Mouse (Mus musculus) adrenal gland, adult 8-10 months (tissue): ENCODE data around the gene Gfy. TPM values are rescaled to one million over a fixed set of nuclear protein-coding genes. Genes with fewer than 3 reads are reported as not detected.

Experiments used
- DNase-seq: peaks from one replicate; pipeline ENCODE4 v3.0.0; 2022
- total RNA-seq, 4 experiments: library from RNA; stranded (reverse); gene quantifications; 2 replicates each; pipeline ENCODE4 v1.2.4; 2022

Gfy gene
- total RNA-seq, result not detected

DNA sequence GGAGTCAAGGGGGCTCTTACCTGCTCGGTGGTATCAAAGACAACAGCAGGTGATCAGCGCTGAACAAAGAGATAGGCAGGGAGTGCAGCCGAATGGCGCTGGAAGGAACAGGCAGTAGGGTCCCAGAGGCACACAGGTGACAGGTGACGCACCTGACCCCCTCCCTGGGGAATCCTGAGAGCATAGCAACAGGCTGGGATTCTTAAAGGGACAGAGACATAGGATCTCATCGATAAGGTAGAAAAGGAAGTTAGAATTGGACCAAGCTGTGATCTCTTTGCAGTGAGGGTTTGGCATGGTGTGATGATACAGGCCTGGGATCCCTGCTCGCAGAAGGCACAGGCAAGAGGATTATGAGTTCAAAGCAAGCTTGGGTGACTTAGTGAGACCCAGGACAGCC lies at the start of gene Gfy:
TSS of gene Gfy (minus strand) at position 101 of the 400 bp plus-strand sequence.
- no peak for DNase-seq

DNA sequence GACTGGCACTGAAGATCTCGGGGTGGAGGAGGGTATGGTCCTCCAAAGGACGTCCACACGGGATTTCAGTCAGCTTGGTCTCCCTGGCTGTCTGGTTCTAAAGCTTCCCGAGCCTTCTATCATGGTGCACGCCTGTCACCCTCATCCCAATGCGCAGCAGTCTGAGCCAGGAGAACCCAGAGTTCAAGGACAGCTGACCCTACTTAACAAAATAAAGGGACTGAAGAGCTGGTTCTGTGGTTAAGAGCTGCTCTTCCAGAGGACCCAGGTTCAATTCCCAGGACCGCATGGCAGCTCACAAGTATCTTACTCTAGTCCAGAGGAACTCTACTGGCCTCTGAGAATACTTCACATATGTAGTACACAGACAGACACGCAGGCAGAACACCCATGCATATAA lies 49.7 kb upstream of the Gfy start:
- DNase-seq, result no peak

DNA sequence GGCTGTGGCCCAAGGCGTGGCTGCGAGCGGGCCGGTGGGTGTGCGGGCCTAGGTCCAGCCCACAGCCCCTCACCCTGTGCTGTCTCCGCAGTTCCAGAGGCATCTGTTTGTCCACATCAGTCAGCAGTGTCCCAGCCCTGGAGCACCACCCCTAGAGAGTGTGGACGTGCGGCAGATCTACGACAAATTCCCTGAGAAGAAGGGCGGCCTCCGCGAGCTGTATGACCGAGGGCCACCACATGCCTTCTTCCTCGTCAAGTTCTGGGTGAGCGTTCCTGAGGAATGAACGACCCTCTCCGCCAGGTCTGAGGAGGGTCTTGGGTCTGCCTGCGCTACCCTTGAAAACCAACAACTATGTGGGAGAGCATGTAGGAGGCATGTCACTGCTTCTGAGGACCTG lies 49.2 kb upstream of the Gfy start:
- no peak for DNase-seq

DNA sequence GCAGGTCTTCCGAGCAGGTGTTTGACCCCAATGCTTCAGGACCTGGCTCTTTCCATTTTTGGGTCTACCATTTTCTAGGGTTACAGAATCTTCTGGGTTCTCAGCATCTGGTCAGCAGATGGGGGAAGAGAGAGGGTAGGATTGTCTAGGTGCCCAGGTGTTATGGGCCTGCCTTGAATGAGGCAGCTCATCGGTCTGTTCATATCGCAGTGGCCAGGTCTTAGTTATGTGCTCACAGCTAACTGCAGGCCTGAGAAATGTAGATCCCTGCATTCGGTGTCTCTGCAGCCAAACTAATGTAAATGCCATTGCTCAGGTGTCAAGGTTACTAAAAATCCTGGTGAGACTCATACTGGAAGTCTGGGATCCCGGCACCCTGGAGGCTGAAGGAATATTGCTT lies 47.1 kb upstream of the Gfy start:
- DNase-seq, result no peak

DNA sequence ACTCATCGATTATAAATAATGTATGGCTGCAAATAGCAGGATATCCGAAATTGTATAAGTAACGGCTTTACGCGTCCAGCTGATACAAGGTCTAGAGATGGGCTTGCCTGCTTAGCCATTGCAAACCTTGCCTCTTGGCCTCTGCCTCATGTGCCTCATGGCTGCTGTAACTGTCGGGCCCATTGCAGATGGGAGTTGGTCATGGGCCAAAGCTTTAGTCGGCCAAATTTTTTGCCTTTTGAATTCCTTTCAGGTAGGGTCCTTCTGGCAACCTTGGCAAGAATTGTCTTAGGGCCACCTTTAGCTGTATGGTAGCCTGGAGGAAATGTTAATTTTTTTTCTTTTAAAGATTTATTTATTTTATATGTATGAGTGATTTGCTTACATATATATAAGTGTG lies 45.5 kb upstream of the Gfy start:
- DNase-seq, result no peak

DNA sequence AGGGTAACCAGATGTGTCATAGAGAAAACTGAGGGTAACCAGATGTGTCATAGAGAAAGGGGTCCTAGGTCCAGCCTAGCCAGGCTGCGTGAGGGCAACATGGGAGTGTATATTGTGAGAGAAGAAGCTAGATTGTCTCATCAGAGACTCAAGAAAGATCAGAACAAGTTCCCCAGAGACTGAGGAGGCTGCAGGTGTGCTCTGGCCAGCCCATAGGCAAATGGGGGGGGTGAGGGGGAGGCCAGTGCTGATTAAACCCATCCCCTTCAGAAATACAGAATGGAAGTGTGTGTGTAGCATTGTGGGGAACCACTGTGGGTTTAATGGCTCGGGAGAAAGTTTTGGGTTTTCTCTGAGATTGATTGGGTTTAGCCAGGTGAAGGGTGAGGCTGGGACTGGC lies 42.3 kb upstream of the Gfy start:
- no peak for DNase-seq

DNA sequence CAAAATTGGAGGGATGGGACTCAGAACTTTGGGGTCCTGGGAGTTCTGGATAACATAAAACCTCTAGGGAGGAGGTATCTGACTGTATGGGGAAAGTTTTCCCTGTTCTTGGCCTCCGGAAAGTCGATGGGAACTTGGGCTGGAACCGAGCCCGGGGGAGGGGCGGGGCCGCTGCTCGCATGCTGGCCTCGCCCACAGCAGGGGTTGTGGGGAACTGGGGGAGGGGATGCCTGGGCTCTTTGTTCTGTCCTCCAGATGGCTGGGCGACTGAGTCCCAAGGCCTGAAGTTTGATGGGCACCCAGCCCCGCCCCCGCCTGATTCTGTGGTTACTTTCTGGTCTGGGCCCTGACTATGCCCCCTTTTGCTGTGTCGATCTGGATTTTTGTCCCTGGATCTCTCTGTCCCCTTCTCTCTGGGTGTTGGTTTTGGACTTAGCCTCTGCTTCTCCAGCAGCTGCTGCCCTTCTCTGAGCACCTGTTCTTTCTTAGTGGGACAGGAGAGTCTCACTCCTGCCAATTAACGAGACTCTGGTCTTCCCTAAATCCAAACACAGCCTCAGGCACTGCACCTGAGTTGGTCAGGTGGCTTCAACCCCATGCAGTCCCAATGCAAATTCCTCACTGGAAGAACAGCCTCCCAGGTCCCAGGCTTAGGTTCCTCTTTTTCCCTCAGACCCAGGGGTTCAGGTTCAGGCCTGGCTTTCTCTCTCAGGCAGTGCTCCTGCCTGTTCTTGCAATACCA lies 37.2 kb upstream of the Gfy start:
- no peak for DNase-seq

DNA sequence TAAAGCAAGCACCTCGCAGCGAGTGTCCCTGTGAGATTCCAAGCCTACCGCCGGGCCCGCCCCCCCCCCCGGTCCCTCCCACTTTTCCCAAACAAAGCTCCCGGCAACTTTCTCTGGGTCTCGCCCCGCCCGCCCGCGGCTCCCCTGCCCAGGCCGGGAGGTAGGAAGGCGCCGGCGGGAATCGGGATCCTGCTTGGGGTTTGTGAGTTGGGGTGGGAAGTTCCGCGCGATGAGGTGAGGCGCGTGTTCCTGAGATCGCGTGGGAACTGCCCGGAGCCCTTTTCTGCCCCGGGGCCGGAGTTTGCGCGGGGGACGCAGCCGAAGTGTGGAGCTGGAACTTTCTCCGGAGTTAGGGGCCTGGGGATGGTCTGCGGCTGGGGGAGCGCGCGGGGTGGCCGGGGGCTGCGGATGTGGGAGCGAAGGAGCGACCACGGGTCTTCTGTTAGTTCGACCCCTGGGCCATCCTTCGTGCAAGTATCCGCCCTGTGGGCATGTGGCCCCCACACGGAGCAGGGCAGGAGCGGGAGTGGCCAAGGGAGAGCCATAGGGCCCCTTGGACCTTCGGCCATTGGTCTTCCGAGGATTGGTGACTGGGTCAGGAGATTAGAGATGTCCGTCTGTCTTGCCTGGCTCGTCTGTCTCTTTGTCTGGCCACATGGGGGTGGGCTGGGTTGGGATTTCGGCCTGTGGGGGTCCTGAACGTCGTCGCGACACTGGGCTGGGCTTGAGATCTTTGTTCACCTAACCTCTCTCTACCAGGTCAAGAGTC lies 36.5 kb upstream of the Gfy start, which contains the start of gene Tead2:
TSS of gene Tead2 (plus strand) at position 81 of the 769 bp plus-strand sequence.
- no peak for DNase-seq

DNA sequence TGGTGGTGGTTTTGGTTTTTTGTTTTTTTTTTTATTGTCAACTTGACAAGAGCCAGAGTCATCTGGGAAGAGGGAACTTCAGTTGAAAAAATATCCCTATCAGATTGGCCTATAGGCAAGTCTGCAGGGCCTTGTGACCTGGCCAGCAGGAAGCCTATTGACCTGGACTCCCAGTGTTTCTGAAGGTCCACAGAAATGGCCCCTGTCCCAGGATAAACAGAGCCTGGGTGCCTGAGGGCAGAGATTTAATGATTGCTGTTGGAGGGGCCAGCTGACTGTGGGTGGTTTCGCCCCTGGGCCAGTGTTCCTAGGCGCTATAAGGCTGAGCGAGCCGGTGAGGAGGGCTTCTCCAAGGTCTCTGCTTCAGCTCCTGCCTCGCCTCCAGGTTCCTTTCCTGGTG lies 34.3 kb upstream of the Gfy start:
- DNase-seq, result no peak

DNA sequence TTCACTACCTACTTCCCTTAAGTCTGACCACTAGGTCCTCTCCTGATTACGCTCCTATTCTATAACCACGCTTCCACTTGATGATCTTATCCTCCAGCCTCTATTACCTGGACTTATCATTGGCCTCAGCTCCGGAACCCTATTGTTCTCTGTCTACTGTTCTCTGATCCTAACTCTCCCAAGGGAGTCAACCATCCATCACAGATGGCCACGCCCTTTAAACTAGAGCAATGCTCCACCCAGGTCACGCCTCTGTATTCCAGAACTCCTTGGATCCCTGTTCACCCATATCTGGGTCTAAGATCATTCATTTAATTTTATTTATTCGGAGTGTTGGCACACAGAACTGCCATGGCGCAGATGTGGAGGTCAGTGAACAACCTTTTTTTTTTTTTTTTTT lies 33.0 kb upstream of the Gfy start:
- DNase-seq, result no peak

DNA sequence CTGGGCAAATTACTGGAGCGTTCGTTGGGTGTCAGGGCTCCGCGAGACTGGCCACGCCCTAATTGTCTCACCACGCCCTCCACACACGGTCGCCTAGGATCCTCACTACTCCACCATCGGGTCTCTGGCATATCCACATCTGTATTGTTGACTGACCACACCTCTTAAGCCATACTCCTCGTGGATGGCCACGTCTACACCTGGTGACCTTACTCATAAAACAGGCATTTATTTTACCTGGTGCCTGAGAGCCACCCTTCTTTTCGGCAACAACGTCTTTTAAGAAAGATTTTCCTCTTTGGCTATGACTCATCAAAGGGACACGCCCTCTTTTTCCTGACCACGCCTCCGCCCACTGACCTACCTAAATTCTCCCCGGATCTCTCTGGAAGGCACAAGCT lies 32.5 kb upstream of the Gfy start, which contains the start of gene Dkkl1:
TSS of gene Dkkl1 (minus strand) at position 297 of the 401 bp plus-strand sequence.
- no peak for DNase-seq

DNA sequence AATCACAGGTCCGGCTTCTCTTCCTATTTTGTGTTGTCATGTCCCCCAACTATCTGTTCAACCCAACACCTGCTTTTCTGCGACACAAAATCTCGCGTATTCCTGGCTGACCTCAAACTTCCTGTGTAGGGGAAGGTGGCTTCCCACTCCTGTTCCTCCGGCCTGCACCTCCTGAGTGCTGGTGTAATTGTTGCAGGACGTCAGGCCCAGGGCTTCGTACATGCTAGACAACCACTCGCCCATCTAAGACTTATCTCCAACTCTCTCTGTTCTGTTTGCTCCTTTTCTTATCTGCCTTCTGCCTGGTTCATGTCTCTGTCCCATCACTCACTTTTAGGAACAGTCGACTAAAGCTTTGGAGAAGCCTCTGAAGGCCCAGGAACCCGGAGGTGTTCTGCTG lies 31.7 kb upstream of the Gfy start:
- no peak for DNase-seq

DNA sequence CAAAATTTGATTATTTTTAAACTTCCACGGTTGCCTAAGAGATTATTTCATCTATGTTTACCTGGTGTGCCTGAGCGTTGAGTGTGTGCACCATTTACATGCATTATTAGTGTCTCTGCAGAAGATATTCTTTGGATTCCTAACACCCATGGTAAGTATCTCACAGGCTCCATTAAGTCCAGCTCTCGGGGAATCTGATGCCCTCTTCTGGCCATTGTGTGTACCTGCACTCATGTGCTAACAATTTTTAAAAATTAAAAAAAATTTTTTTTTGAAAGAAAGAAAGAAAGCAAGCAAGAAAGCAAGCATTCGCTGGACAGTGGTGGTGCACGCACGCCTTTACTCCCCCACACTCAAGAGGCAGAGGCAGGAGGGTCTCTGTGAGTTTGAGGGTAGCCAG lies 28.9 kb upstream of the Gfy start:
- DNase-seq, result no peak

DNA sequence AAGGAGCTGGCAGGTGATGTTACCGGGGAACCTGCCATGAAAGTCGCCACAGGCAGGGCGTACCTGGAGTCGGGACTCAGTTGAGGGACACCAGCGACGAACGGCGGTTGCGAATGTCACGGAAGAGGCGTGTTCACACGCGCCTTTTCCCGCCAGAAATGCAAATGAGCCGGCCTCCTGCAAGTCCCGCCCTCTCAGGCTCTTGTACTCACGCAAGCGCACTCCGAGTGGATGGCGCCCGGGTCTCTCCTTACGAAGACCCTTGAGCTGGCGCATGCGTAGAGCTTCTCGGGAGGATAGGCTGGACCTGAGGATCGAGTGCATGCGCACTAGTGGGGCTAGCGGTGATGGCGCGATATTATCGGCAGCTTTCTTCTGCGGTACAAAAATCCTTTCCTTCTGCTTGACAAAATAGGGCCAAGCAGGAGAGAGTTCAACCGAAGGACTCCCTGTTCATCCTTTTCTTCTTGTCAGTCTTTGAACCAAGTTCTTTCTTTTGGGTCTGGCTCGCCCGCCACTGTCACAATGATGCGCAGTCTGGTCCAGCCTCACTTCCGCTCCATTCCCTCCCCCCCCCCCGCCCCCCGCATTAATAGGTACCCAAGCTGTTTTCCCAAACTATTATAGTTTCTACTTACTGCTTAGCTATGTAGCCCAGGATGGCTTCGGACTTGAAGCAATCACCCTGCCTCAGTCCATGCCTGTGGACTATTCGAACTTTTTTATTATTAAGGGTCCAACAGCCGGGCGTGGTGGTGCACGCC lies 25.2 kb upstream of the Gfy start, which contains the start of gene Ccdc155:
TSS of gene Ccdc155 (minus strand) at position 513 of the 764 bp plus-strand sequence.
- DNase-seq, result peak; percentile 86

DNA sequence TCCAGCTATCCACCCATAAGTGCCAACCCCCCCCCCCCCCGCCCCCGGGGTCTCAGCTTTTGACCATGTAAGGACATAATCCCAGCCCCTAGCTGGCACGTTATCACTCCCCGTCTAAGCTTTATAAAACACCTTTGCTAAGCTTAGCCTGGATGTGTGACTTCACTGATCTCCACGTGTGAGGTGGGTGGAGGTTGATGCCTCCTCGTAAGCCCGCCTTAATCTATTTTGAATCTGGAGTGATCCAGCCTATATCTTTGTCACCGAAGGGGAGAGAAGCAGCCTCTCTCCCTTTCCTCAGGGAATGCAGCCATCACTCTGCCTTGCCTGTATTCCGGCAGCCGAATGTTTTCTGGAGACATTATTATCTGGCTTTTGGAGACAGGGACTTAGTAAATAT lies 23.3 kb upstream of the Gfy start:
- DNase-seq, result no peak

DNA sequence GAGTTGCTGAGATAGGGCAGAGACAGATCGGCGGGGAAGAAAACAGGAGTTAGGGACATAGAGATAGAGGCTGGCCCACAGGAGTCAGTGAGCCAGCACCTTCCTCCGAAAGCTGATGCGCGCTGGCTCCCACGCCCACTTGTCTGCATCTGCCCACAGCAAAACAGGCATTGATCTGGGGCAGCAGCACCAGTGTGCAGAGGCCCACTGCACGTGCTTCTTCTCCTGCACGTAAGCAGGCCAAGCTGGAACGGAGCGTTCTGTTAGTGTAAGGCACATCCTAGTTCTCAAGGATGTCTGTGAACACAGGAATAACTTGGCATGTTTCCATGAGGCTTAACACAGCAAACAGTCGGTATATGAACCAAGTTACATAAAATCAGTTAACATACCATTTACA lies 19.6 kb upstream of the Gfy start:
- DNase-seq, result no peak

DNA sequence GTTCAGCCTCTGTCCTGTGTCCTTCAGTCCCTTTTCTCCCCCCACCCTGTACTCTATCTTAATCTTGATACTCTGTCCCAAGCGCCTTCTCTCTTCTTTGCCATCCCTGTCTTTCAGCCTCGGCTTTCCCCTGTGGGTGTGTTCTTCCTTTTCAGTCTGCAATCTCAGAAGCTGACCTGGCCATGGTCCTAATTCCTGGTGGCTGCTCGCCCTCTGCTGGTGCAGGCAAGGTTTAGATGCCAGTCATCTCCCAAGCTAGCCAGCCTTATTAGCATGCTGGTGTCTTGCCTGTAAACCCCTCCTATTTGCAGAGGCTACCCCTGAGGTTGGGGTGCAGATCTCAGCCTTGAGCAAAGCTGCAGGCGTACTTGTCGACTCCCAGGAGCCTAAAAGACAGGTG lies 19.1 kb upstream of the Gfy start:
- DNase-seq, result peak; percentile 51

DNA sequence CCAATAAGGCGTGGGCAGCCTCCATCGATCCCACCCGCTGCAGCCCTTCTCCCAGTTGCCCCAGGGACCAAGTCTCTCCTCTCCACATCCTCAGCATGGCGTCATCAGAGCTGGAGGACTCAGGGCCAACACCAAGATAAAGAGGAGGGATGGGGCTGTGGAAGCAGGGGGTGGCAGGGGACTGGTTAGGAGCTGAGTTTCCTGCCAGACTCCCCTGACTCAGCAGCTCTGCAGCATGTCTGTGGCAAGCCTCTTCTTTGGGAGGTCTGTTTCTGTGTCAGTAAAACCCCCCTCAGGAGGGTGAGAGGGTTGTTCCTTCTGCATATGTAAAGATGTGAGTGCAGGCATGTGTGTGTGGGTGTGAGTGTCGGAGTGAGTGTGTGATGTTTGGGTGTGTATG lies 17.6 kb upstream of the Gfy start:
- no peak for DNase-seq

DNA sequence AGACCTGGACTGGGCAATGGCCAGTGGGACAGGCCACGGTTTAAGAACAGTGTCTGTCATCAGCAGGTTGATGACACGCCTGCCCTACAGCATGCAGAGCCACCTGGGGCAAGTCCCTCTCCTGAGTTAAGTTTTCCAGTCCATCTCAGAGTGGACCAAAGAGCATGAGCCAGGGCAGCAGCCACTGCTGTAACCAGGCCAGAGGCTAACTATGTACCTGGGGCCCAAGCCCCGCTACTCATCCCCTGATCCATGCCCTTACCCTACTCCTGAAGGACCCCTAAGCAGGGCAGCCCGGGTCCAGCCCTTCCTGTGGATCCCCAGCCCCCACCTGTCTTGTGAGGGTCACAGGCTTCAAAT lies 16.8 kb upstream of the Gfy start:
- DNase-seq, result no peak

DNA sequence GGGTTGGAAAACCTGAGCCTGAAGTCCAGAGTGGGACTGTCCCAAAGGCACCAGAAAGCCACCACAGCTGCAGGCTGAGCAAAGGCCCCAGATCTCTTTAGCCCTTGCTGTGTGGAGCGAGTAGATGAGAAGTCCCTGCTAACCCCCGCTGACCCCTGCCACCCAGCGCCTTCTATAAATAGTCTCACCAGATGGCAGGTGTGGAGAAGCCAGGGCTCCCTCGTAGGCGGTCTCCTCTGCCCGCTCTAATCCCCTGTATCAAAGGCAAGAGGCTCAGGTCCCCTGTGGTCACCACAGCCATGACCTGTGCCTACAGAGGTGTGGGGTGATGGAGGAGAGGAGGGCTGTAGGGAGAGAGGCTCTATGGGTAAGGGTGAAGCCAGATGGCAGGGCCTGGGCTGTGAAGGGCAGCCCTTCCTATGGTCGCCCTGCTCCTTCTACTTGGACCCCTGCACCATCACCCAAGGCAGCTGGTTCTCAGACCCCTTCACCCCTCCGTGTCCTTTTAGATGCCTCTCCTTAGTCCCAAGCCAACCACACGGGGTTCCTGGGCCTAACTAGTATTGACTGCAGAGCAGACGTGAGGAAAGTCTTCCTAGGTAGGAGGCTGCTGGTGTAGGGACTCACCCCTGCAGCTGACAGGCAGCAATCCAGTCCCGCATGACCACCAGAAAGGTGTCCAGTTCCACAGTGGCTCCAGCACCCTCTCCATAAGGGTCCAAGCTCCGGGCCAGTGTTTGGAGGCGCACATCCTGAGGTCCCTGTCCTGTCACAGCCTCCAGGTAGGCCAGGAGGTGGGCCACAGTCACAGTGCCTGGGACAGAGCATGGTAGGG lies 16.2 kb upstream of the Gfy start:
- DNase-seq, result no peak

DNA sequence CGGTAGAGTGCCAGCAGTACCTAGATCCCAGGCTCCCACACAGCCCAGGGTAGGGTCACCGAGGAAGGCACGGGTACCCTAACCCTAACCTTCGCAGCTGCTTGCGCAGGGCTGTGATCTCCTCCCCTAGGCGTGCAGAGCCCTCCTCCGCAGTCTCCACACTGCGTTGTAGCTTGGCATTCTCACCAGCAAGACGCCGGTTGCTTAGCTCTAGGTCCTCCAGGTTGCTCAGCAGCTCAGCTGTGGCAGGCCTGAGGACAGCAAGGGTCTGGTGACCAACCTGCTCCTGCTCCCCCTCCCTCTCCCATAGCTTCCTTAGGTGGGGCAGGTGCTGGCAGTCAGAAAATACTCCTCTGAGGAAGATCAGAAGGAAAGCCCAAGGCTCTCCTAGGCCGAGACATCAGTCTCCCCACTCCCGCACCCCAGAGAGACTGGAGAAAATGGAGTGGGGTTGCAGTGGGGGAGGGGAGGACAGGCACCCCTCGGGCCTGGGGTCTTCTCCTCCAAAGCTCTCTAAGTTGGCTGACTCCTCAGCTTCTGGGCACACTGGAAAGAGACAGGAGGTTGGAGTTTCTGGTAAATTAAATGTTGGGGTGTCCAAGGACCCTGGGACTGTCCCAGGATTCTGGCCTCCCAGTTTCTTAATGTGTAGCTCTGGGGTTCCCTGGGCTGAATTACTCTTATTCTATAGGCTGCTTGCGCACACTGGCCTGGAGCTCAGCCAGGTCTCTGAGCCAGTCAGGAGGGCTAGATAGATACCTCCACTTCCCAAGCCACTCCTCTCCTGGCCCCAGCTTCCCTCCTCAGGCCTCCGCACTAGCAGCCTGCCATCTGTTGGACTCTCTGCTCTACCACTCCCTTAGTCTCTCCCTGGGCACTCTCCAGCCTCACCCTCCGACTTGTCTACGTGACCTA lies 14.8 kb upstream of the Gfy start:
- no peak for DNase-seq
